Mouse (Mus musculus): ENCODE measurements around the gene Prdm2. TPM values are rescaled to one million over a fixed set of nuclear protein-coding genes. Genes with fewer than 3 reads are reported as not detected.

The Prdm2 gene
- total and polyA plus RNA-seq, 2 experiments from 2014 or later, result 10.9 to 19.1 TPM

DNA sequence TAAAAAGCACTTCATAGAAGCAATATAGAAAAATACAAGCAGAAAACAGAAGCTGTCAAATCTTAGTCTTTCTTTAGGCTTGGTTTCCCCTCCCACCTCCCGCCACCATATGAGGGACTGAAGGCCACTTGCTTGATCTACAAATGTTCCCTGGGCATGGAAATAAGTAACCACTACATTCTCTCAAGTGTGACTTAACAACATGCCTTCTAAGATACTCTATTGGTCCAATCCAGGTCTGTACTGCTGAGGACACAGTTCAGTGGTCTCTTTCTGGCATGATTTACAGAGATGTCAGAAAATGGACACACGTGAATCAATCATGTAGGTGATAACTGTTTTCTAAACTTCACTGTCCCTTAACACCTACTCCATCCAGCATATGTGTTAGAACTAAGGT lies 42.5 kb downstream of the Prdm2 start:
- H3K9me3 ChIP-seq (ENCODE audit: low read length), result no peaks in the 10 kb centered on the region
- peaks cover 17% of the 10 kb centered on the region; the same call in 1 of the 2 replicates for H3K36me3 ChIP-seq (ENCODE audit: insufficient read depth, low read length)
- no peak overlapping the region for H3K4me2 ChIP-seq (ENCODE audit: low read depth, low read length, poor library complexity, severe bottlenecking)
- DNase-seq (ENCODE audit: low spot score), result no peak
- H3K4me3 ChIP-seq (ENCODE audit: low read depth, low read length), result no peak overlapping the region
- no peaks in the 10 kb centered on the region for H3K4me1 ChIP-seq (ENCODE audit: insufficient read depth, low read length)
- ATAC-seq (ENCODE audit: low FRiP score), result no peak
- WGBS, result 92% methylated on average over 2 of the region's 2 CpGs
- TF ChIP-seq CTCF (IDR thresholded peaks at IDR 0.05), result no peak
- H3K9ac ChIP-seq (replicated peaks; ENCODE audit: low read length, poor library complexity, severe bottlenecking), result no peak overlapping the region
- no peak overlapping the region for H3K27ac ChIP-seq (ENCODE audit: low read depth, low read length)
- H3K27me3 ChIP-seq (ENCODE audit: insufficient read depth, low read length), result no peaks in the 10 kb centered on the region

DNA sequence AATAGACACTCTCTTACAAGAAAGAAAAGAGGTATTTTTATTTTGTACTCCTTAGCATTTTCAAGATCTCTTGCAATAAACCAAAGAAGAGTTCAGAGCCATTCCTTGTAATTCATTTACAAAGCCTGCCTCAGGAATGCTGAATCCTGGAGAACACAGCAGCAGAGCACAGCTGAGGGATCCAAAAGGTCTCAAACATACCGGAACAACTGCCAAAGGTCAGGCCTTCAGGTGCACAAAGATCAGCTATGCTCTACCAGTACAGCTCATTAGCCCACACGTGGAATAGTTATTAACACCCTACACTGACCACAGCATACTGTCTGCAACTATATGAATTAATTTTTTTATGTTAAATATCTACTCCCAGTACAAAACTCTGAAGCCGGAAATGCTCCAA lies 44.7 kb downstream of the Prdm2 start:
- no peak overlapping the region for H3K4me3 ChIP-seq (ENCODE audit: low read depth, low read length)
- H3K4me1 ChIP-seq (ENCODE audit: insufficient read depth, low read length), result no peaks in the 10 kb centered on the region
- DNase-seq (ENCODE audit: low spot score) (no peak), ATAC-seq (ENCODE audit: low FRiP score) (no peak)
- H3K9me3 ChIP-seq (ENCODE audit: low read length), result no peaks in the 10 kb centered on the region
- no peak overlapping the region for H3K9ac ChIP-seq (replicated peaks; ENCODE audit: low read length, poor library complexity, severe bottlenecking)
- TF ChIP-seq CTCF (IDR thresholded peaks at IDR 0.05), result no peak
- 91% methylated on average over 3 of the region's 3 CpGs for WGBS
- H3K27me3 ChIP-seq (ENCODE audit: insufficient read depth, low read length), result no peaks in the 10 kb centered on the region
- no peak overlapping the region for H3K27ac ChIP-seq (ENCODE audit: low read depth, low read length)
- peaks cover 17% of the 10 kb centered on the region; the same call in 1 of the 2 replicates for H3K36me3 ChIP-seq (ENCODE audit: insufficient read depth, low read length)
- no peak overlapping the region for H3K4me2 ChIP-seq (ENCODE audit: low read depth, low read length, poor library complexity, severe bottlenecking)

DNA sequence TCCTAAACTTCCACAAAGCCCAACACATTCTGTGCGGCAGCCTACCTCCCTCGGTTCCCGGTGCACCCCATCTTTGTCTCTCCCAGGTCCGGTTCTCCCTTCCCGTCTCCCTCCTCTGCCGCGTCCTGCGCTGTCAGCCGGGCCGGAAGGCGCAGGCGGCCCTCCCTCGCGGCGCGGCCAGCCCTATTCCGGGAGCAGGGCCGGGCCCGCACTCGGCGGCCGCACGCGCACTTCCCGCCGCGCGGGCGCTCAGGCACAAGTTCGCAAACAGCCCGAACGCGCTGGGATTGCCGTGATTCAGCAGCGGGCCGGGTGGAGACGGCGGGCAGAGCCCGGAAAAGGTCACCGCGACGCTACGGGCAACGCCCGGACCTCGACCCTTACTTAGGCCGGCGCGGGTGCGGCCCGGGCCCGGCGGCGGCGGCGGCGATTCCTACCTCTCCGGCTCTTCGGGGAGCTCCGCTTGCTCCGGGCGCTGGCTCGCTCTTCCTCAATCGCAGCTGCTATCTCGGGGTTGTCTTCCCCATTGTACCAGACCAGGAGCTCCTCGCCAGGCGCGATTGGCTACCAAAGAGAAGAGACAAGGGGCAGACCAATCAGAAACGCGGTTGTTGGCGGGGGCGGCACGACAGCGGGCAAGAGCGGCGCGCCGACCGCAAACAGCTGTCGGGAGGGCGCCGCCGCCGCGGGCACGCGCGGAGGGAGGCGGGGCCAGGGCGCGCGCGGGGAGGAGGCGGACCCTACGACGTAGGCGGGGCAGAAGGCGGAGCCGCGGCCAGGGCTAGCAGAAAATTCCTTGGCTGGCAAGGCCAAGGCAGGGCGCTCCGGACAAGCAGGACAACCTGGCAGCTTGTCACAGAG lies 50.9 kb downstream of the Prdm2 start:
- peak overlapping the region; percentile 97 for H3K27ac ChIP-seq (ENCODE audit: low read depth, low read length)
- H3K9me3 ChIP-seq (ENCODE audit: low read length), result no peaks in the 10 kb centered on the region
- no peaks in the 10 kb centered on the region for H3K27me3 ChIP-seq (ENCODE audit: insufficient read depth, low read length)
- DNase-seq (ENCODE audit: low spot score), result peak; percentile 99
- WGBS, result under 1% methylated on average over 97 of the region's 102 CpGs
- H3K4me1 ChIP-seq (ENCODE audit: insufficient read depth, low read length), result peaks cover 17% of the 10 kb centered on the region
- H3K4me2 ChIP-seq (ENCODE audit: low read depth, low read length, poor library complexity, severe bottlenecking), result peak overlapping the region; percentile 58
- peak; percentile 100 for ATAC-seq (ENCODE audit: low FRiP score)
- no peak for TF ChIP-seq CTCF (IDR thresholded peaks at IDR 0.05)
- peak overlapping the region; percentile 91 for H3K9ac ChIP-seq (replicated peaks; ENCODE audit: low read length, poor library complexity, severe bottlenecking)
- H3K4me3 ChIP-seq (ENCODE audit: low read depth, low read length), result peak overlapping the region; percentile 94
- no peaks in the 10 kb centered on the region for H3K36me3 ChIP-seq (ENCODE audit: insufficient read depth, low read length)

DNA sequence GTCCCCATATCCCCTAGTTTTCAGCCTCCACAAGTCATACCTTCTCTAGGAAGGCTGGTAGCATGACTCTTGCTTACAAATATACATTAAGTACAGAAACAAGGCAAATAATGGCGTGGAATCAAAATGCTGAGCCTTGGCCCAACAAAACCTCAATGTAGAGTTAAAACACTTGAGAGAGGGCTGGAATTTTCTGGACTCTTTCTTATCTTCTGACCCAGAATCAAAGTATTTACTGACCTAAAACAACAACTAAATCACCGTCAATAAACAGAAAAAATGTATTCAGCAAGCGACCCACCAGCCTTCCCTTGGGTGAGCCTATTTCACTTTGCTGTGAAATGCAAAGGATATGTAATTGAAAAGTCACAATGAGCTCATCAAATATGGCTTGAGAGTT lies 52.0 kb downstream of the Prdm2 start:
- H3K9ac ChIP-seq (replicated peaks; ENCODE audit: low read length, poor library complexity, severe bottlenecking), result no peak overlapping the region
- ATAC-seq (ENCODE audit: low FRiP score) (no peak), DNase-seq (ENCODE audit: low spot score) (no peak)
- H3K4me1 ChIP-seq (ENCODE audit: insufficient read depth, low read length), result peaks cover 17% of the 10 kb centered on the region
- TF ChIP-seq CTCF (IDR thresholded peaks at IDR 0.05), result no peak
- H3K4me3 ChIP-seq (ENCODE audit: low read depth, low read length), result peak overlapping the region; percentile 94
- peak overlapping the region; percentile 58 for H3K4me2 ChIP-seq (ENCODE audit: low read depth, low read length, poor library complexity, severe bottlenecking)
- 42% methylated on average over 3 of the region's 3 CpGs for WGBS
- H3K27me3 ChIP-seq (ENCODE audit: insufficient read depth, low read length), result no peaks in the 10 kb centered on the region
- H3K9me3 ChIP-seq (ENCODE audit: low read length), result no peaks in the 10 kb centered on the region
- no peaks in the 10 kb centered on the region for H3K36me3 ChIP-seq (ENCODE audit: insufficient read depth, low read length)
- no peak overlapping the region for H3K27ac ChIP-seq (ENCODE audit: low read depth, low read length)

DNA sequence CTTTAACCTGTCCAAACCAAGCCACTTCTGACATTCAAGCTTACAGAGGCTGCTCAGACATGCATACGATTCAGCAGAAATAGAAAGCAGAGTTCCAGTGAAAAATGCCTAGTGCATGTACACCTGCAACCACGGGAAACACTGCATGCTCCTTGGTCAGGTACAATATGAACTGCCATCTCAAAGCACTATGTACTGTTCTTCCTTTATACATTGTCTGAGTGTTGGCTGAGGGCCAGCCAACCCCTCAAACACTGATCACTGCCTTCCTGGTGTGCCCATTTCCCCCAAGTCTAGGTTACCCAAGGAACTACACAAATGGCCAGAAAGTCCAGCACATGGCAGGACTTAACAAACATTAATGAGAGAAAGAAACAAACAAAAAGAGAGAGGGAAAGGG lies 53.5 kb downstream of the Prdm2 start:
- Histone ChIP-seq H3K4me1 (ENCODE audit: insufficient read depth, low read length) (peaks cover 17% of the 10 kb centered on the region), H3K36me3 (ENCODE audit: insufficient read depth, low read length) (no peaks in the 10 kb centered on the region), H3K27ac (ENCODE audit: low read depth, low read length) (no peak overlapping the region), H3K9ac (replicated peaks; ENCODE audit: low read length, poor library complexity, severe bottlenecking) (no peak overlapping the region), H3K27me3 (ENCODE audit: insufficient read depth, low read length) (no peaks in the 10 kb centered on the region), H3K9me3 (ENCODE audit: low read length) (no peaks in the 10 kb centered on the region), H3K4me3 (ENCODE audit: low read depth, low read length) (no peak overlapping the region), H3K4me2 (ENCODE audit: low read depth, low read length, poor library complexity, severe bottlenecking) (no peak overlapping the region)
- DNase-seq (ENCODE audit: low spot score) (no peak), ATAC-seq (ENCODE audit: low FRiP score) (no peak)
- WGBS, result 82% methylated on average over 2 of the region's 2 CpGs
- no peak for TF ChIP-seq CTCF (IDR thresholded peaks at IDR 0.05)

DNA sequence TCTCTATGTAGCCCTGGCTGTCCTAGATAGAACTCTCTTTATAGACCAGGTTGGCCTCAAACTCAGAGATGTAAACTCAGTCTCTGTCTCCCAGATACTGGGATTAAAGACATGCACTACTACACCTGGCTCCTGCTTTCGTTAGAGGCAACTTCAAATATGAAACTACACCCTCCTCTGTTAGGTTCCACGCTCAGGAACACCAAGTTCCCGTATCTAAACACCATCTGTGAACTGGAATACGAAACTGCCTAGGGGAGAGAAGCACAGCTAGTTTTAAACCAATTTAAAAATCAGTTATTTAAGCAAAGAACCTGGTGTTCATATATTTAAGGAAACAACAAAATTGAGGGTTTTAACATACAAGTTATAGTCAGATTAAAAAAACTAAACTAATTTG lies 56.9 kb downstream of the Prdm2 start:
- Histone ChIP-seq H3K9me3 (ENCODE audit: low read length) (no peaks in the 10 kb centered on the region), H3K4me1 (ENCODE audit: insufficient read depth, low read length) (peaks cover 16% of the 10 kb centered on the region), H3K27ac (ENCODE audit: low read depth, low read length) (no peak overlapping the region), H3K9ac (replicated peaks; ENCODE audit: low read length, poor library complexity, severe bottlenecking) (no peak overlapping the region), H3K4me2 (ENCODE audit: low read depth, low read length, poor library complexity, severe bottlenecking) (no peak overlapping the region), H3K27me3 (ENCODE audit: insufficient read depth, low read length) (no peaks in the 10 kb centered on the region), H3K36me3 (ENCODE audit: insufficient read depth, low read length) (no peaks in the 10 kb centered on the region; the same call in 1 of the 2 replicates), H3K4me3 (ENCODE audit: low read depth, low read length) (no peak overlapping the region)
- WGBS, result 70% methylated on average over 4 of the region's 4 CpGs
- TF ChIP-seq CTCF (IDR thresholded peaks at IDR 0.05), result no peak
- DNase-seq (ENCODE audit: low spot score) (no peak), ATAC-seq (ENCODE audit: low FRiP score) (no peak)

All from midbrain, postnatal 0 days (tissue).